Mouse (Mus musculus): ENCODE measurements at regions not wholly inside any gene's neighbourhood (a gene's known extent, or its start where the extent isn't known, plus 50 kb on each side); places are given as distances from the start of the nearest gene placed in this dataset.

DNA sequence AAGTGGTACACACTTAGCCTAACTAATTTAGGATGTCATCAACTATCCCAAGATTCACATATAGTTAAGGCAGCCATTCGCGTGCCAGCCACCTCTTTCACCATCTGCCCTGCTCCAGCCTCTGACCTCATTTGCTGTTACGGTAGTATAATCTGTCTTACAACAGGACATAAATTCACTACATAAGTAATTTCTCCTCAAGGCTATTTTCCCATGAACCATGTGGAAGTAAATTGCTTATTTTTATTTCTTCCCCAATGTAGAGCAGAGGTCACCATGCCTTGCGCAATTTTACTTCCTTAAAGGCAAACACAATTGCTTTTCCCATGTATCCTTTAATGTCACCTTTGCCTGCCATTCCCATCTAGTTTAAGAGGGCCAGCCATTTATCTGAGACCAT is 341.2 kb upstream of the Tenm4 start:
- DNase-seq: no peak

DNA sequence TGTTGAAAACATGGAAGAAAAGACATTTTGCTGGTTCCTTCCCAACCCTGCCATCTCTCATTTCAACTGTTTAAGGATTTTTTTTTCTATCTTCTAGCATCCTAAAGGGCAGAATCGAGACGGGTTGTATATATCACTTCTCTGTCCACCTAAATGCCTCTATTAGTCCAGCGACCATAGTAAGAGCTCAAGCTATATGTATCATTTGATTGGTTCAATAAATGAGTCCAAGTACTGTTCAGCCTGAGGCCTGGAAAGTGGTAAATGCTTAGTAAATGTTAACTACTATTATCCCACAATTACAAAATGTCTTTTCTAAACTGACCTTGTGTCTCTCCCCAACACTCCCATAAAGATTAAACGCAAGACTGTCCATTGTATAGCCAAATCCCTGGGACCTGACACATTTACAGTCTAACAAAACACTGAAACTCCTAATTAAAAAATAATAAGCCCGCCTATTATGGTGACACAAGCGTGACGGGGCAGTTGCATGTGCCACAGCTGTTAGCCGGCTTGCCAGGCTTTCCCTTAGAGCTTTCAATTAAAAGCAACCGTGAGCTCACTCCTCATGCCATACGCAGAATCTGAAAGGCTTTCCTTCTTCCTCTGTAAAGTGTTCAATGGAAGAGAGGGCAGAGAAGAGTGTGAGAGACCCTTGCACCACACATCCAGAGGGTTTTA is 336.7 kb upstream of the Tenm4 start:
- no peak for DNase-seq

DNA sequence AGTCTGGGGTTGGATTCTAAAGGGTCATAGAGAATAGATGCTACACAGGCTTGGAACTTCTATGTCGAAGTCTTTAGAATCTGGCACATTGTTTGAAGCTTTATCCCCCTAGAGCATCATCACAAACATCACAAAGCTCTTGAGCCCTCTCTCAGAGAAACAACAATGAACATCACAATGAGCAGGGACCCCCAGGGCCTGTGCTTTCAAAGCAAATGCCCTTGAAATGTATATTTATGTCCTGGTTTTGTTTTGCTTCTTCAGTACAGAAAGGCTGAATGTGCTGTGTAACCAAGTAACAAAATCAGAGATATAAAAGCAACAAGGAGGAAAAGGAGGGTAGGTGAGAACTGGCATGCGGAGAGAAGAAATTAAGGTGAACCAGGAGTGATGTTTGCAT is 330.6 kb upstream of the Tenm4 start:
- no peak for DNase-seq

DNA sequence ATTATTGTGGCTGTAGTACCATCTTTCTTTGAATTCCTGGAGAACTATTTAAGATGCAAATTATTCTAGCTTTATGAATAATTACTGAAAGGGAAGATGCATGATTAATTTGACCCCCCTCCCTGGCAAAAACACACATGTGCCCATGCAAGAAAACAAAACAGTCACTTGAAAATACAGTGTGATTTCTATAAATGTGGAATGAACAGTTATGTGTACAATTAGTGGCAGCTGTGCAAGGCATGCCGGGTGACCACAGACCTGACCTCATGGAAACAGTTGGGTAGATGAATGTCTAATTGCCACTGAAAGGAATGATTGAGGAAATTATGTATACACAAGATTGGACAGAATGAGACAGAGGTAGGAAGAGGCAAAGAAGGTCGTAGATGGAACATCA is 321.2 kb upstream of the Tenm4 start:
- no peak for DNase-seq

DNA sequence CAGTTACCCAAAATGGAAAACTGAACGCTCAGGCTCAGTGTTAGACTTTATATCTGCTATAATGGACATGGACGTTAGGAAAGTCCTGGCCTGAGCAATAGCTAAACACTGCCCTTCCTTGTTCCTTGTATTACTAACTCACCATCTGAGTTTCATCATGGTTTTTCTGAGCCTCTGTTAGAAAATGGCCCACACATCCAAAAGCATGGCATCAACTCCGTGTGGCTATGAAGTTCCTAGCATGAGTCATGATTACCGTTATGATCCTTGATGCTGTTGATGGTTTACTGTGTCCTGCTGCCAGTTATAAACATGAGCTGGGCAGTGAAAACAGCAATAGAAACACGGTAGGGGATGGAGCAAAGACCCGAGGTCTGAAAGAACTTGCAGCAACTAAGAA is 318.4 kb upstream of the Tenm4 start:
- no peak for DNase-seq

DNA sequence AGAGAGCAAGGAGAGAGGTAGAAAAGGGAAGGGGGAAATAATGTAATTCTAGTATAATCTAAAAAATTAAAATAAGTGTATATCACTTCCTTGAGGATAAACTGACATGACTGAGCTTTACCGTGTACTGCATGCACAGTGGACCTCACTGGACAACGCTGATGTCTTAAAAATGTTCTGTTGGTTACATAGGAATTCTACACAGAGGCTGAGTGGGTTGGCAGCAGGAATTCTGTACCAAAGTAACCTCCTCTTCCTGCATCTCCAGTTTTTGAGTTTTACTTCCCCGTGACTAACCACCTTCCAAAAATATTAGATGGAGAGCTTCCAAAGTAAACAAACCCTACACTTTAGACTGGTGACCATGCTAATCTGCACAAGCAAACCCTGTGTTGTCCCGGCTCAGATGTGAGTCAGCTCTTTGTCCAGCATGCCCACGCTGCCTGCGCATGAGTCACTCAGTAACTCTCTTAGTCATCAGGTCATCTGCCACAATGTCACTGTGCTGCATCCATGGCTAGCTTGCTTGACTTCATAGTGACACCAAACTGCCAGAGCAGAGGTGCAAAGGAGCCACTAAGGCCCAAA is 317.7 kb upstream of the Tenm4 start:
- DNase-seq: peak; percentile 74 to 80

DNA sequence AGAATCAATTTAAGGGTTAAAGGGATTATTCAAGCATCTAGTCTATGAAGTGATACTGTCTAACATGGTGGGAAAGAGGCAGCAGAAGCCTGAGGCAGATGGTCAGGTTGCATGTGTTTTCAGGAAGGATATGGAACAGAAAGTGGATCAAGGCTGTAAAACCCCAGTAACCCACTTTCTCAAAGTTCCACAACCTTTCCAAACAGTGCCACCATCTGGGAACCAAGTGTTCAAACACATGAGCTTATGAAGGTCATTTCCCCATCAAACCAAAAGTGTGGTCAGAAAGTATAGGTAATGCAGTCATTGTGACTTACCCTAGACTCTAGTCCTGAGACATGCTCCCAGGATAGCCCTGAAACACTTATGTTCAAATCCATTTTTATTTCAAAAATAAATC is 312.8 kb upstream of the Tenm4 start:
- DNase-seq: peak; percentile 3 to 6

DNA sequence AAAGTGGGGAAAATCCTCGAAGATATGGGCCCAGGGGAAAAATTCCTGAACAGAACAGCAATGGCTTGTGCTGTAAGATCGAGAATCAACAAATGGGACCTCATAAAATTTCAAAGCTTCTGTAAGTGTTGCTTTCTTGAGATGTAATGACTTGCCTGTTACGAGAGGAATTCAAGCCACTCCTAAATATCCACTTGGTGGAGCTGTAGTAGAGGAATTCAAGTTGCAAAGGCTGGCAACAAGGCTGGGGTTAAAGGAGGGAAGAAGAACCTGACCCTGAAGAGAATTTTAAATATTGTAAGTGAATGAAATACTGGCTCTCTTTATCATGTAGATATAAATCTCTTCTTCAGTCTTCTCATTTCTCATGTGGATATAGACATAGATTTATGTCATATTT is 306.8 kb upstream of the Tenm4 start:
- no peak for DNase-seq

DNA sequence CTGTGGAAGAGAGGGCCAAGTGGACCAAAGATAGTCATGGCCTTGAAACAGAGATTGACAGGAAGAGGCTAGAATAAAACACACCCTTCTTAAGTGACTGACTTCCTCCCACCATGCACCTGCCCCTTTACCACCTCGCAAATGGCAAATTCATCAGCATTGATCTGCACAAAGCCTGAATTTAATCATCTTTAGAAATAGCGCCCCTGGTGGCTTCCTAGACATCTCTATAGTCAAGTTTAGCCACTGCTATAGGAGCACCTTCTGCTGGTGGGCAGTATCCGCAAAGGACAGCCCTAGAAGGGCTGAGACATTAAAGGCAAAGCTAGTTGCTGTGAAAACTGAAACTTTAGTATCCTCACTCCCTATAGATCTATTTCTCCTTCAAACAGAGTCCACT is 305.8 kb upstream of the Tenm4 start:
- peak in 1 of 2 experiments; percentile 21 for DNase-seq

DNA sequence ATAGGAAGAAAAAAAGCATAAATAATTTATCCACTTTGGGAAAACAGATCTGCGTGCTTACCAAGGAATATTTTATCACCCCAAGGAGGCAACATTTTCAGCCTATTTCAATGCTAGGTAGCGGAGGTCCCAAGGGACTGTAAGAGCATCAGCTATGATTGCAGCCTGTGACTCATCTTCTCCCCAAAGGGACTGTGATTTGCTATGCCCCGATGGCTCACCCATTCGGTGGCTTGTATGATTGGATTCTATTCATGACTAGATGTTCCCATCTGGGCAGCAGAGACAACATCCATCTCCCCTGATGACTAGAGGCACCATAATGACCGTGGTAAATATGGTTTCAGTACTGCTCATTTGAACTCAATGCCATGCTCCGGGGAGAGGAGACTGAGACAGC is 302.3 kb upstream of the Tenm4 start:
- no peak for DNase-seq

DNA sequence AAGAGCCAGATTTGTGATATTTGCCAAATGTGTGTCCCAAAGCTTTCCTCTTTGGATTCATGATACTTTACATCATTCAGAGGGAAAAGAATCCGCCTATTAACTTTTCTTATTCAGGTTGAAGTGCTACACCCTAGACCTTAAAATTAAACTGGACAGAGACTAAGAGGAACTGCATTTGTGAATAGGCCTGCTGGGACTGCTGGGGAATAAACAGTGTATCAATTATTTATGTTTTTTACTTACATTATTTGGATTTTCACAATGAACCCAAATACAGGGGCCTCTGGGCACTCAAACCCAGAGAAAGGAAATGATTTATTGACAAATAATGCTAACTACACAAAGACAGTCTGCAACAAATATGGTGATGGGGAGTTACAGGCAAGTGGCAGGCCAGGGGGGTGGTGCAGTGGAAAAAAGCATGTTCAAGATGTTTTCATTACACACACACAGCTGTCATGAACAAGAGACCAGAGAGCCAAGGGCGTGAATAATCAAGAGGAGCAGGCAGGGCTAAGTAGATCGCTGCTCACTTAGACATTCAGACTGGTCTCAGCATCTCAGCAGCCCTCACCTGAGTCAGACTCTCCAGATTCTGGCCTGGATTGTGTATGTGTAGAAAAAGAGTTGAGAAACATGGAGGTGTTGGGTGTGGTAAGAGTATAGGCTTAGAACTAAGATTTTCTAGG is 290.3 kb upstream of the Tenm4 start:
- DNase-seq: no peak

DNA sequence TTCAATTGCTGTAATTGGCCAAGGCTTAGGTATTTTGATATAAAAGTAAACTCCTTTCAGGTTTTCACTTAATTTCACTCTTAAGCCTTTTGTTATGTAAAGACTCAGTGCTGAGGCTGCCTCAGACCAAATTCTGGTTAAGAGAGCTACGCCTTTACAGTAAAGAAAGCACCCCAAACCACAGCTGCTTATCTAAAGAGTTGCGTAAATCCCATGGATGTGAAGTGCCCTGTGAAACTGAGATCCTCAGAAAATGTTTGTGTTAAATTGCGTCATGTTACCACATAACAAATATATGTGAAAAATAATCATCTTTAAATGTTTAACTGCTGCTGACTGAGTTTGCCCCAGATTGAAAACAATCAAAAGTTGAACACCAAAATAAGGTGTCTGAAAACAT is 269.5 kb upstream of the Tenm4 start:
- no peak for DNase-seq

DNA sequence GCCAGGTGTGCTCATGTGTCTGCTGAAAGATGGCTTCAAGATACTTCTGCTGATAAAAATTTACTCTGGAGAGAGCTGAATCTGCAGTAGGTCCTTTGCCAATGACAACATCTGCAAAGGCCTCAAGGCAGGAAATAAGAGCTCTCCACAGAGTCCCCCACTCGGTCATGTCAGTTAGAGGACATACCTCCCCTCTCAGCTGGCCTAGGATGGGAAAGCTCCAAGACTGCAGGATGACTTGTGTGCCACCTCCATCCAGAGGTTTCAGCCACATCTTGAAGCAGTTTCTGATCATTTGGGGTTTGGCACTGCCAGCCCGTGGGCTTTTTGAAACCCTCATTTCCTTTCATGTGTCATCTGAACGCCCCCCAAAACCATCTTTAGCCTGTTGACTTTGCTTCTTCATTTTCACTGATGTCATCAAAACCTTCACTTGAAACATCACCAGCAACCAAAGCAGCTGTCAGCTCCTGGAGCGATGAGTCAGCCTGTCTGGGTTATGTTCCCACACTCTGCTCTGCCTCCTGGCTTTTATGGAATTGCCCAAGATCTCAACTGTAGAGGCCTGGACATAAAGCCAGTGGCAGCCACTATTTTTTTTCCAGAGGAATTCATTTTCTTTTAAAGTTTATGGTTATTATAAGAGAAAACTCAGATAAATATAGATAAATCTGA is 256.5 kb upstream of the Tenm4 start:
- DNase-seq: peak; percentile 2 to 18

DNA sequence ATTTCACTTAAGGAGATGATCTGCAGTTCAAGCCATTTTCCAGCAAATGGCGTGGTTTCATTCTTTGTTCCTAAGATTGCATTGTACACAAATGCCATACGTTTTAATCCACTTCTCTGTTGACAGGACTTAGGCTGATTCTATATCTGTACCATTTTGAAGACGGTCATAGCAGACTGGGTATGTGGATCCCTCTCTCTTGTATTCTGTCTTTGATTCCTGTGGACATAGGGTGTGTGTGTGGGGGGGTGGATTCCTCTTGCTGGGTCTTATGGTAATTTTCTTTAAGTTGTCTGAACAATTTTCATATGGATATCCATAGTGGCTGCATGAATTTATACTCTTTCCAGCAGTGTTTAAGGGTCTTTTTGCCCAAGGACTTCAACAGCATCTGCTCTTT is 251.1 kb upstream of the Tenm4 start:
- DNase-seq: no peak

DNA sequence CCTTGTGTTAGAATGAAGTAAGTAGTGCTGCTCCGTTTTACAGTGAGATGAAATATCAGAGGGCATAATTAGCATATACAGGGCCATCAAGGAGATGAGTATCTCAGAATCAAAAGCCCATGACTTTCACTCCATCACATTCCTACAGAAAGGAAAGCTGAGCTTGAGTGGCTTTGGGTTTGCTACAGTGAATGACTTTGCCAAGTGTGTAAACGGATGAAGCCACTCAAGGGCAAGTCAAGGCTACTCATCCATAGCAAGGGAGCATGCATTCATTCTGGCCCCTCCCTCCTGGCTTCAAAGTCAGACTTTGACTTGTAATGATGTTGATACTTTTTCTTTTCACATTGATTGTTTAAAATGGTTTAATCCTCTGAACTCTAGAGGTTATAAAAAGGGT is 246.2 kb upstream of the Tenm4 start:
- no peak for DNase-seq

DNA sequence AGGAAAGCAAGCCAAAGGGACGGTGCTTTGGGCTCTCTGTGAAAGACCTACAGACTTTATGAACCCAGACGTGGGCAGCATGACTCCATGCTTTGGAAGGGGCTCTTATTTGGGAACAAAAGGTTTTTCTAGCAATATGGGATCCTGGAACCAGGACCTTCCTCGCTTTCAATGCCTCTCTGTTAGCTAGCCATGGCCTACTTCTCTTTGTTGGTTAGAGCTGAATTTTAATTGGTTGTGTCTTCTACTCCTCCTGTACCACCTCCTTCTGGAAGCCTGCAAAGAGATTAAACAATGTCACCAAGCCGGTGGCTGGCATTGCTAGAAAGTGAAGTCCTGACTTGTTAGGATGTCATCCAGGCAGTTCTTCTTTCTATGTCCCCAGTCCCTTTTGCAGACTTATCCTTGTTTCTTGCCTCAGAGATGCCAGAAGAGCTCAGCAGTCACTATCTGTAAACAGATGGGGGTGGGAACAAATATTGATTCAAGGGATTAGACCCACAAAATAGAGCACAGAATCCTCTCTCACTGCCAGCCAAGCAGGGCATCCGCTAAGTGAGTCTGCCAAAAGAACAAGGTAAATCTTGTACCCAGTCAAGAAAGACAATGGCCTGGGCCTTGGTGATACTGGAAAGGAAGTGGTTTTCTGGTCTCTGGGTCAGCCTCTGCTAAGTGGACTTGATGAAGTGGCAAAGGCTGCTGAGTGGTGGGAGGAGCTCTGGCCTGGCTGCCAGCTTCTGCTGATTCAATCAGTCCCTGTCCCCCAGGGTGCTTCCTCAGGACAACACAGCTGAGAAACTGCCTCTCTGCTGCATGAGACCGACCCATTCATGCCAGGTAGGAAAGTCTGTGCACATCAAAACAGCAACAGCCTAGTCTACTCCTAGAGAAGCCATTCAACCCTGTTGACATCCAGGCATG is 244.7 kb upstream of the Tenm4 start:
- DNase-seq: no peak

DNA sequence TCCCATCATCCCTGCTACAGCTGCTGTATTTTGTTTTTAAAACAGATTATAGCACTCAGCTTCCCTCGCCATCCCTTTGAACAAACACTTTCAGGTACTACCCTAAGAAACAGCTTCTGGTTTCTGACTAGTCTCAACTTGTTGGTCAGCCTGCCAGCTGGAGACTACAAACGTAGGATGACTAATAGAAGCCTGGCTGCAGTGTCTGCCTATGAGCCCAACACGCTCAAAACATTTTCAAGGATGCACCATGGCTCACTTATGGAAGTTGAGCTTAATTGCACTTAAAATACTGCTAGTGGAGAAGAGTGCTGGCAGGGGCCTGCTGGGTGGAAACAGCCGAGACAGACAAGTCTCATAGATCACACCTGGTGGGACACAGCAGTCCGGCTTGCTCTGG is 234.4 kb upstream of the Tenm4 start:
- DNase-seq: peak; percentile 26 to 36

DNA sequence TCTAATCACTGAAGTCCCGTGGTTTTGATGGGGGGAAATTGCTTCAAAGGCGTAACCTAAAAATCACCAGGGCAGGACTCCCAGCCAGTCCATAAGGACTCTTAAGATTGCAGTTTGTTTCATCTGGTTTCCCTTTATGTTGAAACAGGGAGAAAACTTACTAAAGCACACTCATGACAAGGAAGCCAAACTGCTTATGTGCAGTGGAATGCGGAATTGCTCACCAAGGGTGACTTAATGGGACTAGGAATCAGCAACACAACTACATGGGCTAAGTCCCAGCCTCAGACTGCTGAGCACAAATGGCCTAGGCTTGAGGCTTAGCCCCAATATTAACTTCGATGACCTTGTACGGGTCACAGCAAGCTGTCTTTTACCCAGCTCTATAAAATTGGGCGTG is 227.6 kb upstream of the Tenm4 start:
- DNase-seq: no peak

DNA sequence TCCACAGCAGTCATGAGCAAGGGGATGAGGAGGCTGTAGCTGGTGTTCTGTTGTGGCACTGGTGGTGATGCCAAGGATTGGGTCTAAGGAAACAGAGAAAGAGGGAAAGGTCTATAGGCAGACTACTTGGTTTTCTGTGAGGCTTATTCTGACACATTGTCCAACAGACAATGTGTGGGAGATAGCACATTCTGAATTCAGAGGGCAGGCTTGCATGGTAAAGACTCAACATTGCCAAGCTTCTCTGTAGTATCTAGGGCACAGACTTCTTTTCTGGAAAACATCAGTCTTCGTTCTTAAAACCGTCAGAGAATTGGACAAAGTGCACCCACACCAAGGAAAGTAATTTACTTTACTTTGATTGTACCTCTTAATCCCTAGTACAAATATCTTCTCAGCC is 218.7 kb upstream of the Tenm4 start:
- DNase-seq: no peak

DNA sequence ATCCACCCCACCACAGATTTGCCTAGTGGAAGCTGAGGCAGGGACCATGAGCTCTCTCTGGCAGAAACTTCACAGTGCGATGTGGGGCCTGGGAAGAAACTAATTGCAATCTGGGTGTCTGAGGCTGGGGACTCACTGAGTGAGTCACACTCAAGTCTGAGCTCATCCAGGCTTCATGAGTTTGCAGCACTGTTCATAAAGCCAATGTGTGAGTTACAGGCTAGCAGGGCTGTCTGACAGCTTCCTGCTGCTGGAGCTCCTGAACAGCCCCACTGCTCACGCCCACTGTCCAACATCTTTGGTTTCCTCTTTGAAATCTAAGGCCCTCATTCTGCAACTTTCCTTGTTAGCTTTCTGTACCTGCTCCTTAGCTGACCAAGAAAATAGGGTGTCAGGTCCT is 216.5 kb upstream of the Tenm4 start:
- no peak for DNase-seq

DNA sequence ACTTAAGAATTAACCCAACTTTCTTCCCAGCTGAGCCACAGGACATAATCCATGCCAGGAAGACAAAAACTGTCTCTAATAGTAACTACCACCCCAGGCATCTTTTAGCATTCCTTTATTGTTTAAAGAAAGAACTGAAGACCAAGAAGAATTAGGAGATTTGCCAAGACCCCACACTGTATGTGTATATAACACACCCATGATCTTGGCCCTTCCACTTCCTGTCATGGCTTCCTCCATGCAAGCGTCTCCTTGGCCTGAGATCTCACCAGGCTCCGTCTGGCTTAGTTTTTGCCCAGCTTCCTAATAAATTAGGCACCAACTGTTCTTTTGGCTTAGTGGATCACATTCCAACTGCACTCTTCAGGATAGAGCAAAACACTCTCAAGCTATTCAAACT is 215.9 kb upstream of the Tenm4 start:
- DNase-seq: no peak

DNA sequence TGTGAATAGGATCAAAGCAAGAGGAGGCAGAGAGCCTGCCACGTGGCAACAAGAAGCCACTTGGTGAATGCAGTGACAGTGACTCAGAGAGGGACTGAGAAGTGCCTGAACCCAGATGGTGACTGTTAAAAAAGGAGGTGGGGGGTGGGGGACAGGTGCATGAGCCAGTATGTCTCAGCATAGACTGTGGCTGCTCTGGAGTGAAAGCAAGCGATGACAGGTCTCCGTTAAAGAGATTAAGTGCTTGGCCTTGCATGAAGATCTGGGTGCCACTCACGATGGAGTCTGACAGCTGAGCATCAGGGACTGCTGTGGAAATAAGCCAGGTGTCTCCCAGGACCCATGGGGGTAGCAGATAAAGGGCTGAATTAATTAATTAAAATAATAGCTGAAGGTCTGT is 212.0 kb upstream of the Tenm4 start:
- DNase-seq: no peak

Data from adrenal gland, postnatal 36 days (tissue).